Mouse (Mus musculus) adrenal gland, postnatal 10 days (tissue): Measurements from ENCODE around the gene St6galnac3. TPM values are rescaled to one million over a fixed set of nuclear protein-coding genes. Genes with fewer than 3 reads are reported as not detected.
A peak's percentile ranks its signal among the peaks of the same experiment; 100 is the strongest.

ENCODE experiments used
- DNase-seq: peaks from one replicate; pipeline ENCODE4 v3.0.0; 2021; ENCODE audit warnings: mixed read lengths
- total RNA-seq, 2 experiments: library from RNA; stranded (reverse); gene quantifications; 2 replicates each; pipeline ENCODE4 v1.2.3; 2021

St6galnac3 gene
- total RNA-seq, 2 experiments from 2014 or later = 13.3 to 14.4 TPM

DNA sequence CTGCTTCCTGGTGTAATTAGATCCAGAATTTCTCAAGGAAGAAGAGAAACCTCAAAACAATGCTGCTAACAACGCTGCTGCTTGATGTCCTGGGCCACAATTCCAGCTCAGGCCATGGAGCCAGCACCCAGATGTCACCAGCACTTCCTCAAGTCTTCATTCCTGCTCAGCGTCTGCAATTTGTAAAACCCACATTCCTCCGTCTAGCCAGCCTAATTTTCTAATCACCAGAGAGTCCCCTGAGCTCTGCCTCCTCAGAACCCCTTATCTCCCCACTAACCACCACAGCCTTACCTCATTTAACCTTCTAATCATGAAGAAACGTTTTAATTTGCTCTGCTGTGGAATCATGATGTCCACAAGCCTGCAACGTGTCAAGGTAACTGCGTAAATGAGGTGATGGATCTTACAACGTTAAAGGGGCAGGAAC, 213.8 kb downstream of the St6galnac3 start:
- no peak for DNase-seq

DNA sequence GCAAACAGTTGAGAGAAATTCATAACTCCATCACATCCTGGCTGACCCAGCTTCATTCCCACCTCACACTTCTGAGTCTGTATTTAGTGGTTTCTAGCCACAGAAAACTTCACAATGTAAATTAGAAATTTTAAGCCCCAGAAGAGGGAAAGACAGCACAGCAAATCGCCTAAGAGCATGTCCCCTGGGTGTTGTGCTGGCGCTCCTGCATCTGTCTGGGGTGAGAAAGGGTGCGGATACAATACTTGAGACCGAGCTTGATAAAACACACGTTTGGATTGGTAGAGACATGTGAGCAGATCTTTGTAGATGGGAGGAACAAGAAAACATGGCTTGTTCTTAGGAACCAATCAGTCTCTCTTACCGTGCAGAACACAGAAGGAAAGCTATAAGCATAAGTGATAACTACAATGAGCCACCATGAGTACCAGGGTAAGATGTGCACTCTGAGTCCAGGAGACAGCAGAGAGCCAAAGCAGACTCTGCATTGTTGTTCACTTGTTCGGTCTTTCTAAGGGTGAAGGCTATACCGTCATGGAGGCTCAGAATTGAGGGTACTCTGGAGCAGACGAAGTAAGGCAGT, 214.8 kb downstream of the St6galnac3 start:
- no peak for DNase-seq

DNA sequence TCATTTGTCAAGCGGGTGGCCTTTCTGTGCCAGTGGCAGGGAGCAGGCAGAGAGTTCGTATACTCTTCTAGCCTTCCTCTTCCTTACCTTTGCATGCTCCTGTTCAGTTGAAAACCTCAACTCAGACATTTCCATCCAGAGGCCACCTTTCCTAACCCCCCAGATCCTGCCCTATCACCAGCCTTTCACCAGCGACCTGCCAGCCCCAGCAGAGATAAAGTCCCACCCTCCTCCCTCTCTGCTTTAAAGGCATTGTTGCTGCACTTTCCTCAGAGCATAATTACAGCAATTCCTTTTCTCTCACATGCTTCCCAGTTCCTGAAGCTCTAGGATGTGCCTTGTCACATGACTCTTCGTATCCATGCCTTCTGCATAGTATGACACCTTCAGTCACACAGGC, 215.3 kb downstream of the St6galnac3 start:
- DNase-seq = no peak

DNA sequence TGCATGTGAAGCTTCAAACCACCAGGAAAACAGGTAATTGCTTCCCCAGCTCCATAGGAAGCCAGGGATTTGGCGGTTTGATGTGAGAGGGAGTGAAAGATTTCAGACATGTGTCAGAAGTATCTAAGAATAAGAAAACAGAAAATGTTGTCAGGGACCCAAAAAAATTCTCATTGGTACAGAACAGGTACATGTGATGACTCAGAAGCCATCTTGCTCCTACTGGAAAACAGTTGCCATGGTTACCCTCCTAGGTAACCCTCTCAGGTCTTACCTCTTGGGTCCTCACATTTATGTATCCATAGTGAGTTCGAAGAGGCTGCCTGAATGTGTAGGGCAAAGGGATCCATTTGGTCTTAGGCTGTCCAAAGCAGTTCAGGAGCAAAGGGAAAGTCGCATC, 215.9 kb downstream of the St6galnac3 start:
- DNase-seq = no peak

GRCm38 (mm10) chr3:153508592-153508991, 216.4 kb downstream of the St6galnac3 start:
- no peak for DNase-seq

GRCm38 (mm10) chr3:153507599-153507998, 217.4 kb downstream of the St6galnac3 start:
- no peak for DNase-seq

GRCm38 (mm10) chr3:153502488-153502887, 222.5 kb downstream of the St6galnac3 start:
- DNase-seq = no peak

GRCm38 (mm10) chr3:153501333-153501877, 223.6 kb downstream of the St6galnac3 start:
- peak; percentile 87 for DNase-seq

GRCm38 (mm10) chr3:153492986-153493385, 232.0 kb downstream of the St6galnac3 start:
- DNase-seq = peak; percentile 16

DNA sequence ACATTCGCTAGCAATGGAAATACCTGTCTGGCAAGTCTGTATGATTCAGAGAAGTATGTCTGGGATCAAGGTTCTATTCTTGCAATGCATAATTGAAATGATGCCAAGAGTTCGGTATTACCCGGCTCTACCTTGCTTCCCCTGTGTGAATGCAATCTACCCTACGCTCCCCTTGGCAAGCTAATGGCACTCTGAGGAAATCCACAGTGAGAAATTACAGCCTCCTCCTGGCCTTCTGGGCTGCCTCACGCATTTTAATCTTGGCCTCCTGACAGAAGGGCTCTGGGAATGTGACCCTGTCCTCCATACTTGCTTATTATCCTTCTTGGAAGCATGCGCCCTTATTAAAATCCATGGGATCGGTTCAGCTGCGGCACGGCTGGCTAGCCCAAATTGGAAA, 235.3 kb downstream of the St6galnac3 start:
- DNase-seq = peak; percentile 54

DNA sequence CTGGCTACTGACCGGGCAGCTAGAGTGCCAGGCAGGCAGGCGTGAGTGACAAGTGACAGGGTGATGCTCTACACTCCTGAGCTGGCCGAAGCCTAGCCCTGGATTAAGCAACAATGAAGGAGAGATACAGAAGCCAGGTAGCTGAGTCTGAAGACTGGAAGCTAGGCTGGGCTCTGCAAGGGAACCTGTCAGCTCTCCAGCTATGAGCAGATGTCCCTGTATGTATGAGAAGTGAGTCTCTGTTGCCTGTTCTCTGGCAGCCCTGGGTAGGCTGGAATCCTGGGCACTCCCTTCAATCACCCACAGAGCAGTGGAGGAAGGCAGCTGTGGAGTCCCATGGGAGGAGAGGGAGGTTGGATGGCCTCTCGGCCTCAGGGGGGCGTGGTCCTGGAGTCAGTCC, 236.0 kb downstream of the St6galnac3 start:
- DNase-seq = no peak

- no peak for DNase-seq
Observed at GRCm38 (mm10) chr3:153485176-153485575, 239.8 kb downstream of the St6galnac3 start.

DNA sequence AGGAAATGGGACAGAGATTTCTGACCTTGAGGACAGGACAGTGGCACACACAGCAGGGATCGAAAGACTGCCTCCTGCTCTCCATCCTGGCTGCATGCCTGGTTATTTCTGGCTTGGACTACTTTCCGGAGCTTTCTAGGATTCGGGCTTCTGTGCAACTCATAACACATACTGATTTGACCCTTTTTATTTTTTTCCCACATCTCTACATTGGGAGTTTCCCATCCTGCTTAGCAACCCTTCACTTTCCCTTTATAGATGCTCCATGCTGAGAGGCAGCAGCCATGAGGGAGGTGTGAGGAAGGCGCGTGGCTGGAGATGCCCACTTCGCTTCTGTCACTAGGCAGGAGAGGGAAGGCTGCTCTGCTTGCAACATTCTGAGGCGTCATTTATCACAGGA, 240.3 kb downstream of the St6galnac3 start:
- peak; percentile 78 for DNase-seq

- no peak for DNase-seq
Observed at GRCm38 (mm10) chr3:153483691-153484090, 241.3 kb downstream of the St6galnac3 start.

DNA sequence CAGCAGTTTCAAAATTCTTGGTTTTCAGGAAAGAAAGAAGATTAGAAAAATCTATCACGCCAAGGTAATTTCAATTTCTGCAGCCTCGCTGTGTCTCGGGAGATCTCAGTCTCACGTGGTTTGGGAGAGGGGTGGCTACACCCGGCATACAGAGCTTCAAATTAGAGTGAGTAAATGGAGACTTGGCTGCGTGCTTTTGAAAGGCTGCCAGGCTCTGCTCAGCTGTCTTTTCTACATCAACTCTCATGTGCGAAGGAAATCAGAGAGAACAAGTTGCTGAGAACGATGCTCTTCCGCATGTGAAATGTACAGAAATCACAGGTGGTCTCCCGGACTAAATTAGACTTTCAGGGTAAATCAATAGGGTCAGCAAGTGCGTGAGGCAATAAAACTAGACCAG, 242.9 kb downstream of the St6galnac3 start:
- DNase-seq = no peak

DNA sequence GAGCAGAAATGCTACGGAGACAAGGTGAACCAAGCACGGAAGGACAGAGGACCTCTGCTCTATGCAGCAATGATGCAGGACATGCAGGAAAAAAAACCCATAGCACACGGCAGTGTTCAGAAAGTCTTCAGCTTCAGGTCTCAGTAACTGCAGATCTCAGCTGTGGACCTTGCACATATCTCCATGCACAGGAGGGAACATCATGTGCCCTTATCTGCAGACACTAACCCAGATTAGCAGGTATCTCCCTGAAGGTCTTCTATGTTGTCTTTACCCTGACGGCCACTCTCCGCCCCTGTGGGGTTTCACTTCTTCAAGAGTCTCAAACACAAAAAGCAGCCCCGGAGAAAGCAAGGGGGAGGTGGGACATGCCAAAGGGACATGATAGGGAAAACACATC, 244.0 kb downstream of the St6galnac3 start:
- no peak for DNase-seq

DNA sequence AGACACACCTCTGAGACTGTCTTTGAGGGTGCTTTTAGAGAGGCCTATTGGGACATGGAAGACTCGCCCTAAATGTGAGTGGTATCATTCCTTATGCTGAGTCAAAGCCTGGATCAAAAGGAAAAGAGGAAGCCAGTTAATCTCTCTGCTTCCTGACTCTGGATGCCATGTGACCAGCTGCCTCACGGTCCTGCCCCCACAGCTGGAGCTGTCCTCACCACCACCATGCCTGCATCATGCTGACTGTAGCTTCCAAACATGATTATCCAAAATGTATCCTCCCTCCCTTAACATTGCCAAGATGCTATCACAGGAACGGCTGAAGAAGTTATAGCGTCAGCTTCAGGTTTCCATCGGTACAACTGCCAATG, 244.4 kb downstream of the St6galnac3 start:
- DNase-seq = no peak

DNA sequence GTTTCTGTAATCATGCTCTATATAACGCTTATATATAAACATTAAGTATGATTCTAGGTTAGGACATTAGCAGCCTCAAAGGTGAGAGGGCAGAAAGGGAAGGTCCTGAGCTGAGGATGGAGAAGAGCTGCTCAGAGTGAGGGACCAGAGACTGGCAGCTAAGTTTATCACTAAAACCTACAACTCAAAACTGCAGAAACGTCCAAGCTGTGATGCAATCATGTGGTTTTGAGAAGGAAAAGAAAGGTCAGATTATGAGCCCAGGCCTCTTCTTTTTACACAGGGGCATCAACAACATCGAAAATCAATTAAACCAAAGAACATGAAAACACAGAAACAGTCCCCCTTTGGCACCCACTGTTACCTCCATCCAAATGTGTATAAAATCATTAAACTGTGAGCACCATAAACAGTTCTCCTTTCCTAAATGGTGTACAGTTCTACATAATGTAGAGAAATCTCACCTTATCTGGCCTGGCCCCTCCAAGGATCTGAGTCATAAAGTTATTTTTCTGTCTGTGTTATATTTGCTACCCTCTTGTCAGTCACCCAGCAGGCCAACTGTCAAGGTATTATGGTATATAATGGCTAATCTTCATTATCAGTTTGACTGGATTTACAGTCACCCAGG, 244.9 kb downstream of the St6galnac3 start:
- no peak for DNase-seq

- no peak for DNase-seq
Observed at GRCm38 (mm10) chr3:153475919-153476318, 249.1 kb downstream of the St6galnac3 start.

- DNase-seq = no peak
Observed at GRCm38 (mm10) chr3:153475461-153475860, 249.5 kb downstream of the St6galnac3 start.

GRCm38 (mm10) chr3:153472583-153473471, 252.1 kb downstream of the St6galnac3 start:
- DNase-seq = no peak

GRCm38 (mm10) chr3:153463849-153464248, 261.1 kb downstream of the St6galnac3 start:
- DNase-seq = no peak

DNA sequence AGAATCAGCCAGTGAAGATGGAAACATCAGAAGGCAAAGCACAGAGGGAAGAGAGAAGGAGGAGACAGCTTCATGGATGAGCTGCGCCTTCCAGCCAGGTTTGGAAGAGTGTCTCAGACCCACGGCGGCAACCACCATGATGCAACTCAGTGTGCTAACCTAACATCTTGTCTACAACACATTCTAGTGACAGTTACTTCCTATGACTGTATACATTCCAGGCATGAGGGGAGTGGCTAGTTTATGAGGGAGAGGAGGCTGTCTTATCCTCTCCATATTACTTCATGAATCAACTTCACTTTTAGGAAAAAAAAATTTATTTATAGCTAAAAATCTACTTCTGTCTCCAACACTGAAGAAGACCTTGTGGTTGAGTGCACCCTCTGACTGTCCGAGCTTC, 264.8 kb downstream of the St6galnac3 start:
- DNase-seq = no peak
